Mouse (Mus musculus): ENCODE data around the gene Grid1.

Gene Grid1

GRCm38 (mm10) chr14:34917111-34917510 lies 97.2 kb downstream of the Grid1 start:
- no peak for DNase-seq (ENCODE audit: low spot score)

- no peak for DNase-seq (ENCODE audit: low spot score)
Observed at GRCm38 (mm10) chr14:34919221-34919620, 99.3 kb downstream of the Grid1 start.

DNA sequence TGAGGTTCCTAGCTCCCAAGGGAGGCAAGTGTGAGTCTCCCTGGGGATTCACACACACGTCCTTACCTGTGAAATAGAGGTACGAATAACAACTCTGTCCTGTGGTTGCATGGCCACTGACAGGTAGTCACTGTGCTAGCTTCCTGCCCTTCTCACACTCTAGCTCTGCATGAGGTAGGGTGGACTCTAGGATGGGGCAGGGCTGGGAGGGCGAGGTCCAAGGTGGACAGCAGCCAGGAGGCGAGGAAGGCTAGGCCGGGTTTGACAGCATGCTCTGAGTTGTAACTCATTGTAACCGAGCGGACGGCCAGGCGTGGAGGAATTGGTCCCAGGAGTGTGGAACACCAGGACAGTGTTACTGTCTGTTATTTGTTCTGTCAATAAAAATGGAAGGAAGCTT lies 101.4 kb downstream of the Grid1 start:
- no peak for DNase-seq (ENCODE audit: low spot score)

- DNase-seq (ENCODE audit: low spot score) = no peak
Observed at GRCm38 (mm10) chr14:34925021-34925420, 105.1 kb downstream of the Grid1 start.

GRCm38 (mm10) chr14:34930040-34930719 lies 110.3 kb downstream of the Grid1 start:
- no peak for DNase-seq (ENCODE audit: low spot score)

- peak; percentile 27 for DNase-seq (ENCODE audit: low spot score)
Observed at GRCm38 (mm10) chr14:34933197-34933596, 113.3 kb downstream of the Grid1 start.

- DNase-seq (ENCODE audit: low spot score) = no peak
Observed at GRCm38 (mm10) chr14:34936192-34936770, 116.4 kb downstream of the Grid1 start.

DNA sequence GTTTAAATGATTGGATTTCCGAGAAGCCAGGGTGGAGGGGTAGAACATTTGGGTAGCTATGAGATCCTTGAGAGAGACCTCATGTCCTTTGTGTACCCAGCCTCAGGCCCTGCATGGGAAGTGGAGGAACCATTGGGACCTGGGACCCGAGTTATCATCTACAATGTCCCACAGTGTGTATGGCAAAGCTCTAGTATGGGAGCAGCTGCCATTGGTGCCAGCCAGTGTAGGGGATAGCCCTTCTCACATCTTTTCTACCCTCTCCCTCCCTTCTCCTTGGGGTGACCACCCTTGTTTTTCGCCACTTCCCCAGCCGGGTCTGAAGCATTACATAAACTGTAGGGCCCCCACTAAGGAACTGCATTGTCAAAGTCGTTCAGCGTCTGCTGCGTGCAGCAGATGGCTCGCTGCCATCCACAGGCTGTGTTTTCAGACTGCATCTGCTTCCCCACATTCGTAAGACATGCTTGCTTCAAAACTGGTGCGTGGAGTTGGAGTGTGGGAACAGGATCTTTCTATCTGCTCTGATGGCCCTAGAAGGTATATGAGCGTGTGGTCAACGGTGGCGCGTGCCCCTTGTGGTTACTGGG lies 124.6 kb downstream of the Grid1 start:
- DNase-seq (ENCODE audit: low spot score) = no peak

GRCm38 (mm10) chr14:34945471-34946313 lies 125.8 kb downstream of the Grid1 start:
- no peak for DNase-seq (ENCODE audit: low spot score)

DNA sequence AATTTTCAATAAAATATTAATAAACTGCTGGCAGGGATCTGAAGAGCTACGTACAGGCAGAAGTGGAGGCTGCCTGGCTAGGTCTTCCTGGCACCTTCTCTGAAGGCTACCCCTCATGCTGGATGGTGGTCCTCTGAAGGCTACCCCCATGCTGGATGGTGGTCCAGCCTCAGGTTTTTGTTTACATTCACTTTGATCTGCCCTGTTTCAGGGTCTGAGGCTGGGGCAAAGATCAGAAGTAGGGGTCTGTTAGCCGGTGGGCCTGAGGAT lies 126.3 kb downstream of the Grid1 start:
- no peak for DNase-seq (ENCODE audit: low spot score)

GRCm38 (mm10) chr14:34948249-34948648 lies 128.3 kb downstream of the Grid1 start:
- no peak for DNase-seq (ENCODE audit: low spot score)

DNA sequence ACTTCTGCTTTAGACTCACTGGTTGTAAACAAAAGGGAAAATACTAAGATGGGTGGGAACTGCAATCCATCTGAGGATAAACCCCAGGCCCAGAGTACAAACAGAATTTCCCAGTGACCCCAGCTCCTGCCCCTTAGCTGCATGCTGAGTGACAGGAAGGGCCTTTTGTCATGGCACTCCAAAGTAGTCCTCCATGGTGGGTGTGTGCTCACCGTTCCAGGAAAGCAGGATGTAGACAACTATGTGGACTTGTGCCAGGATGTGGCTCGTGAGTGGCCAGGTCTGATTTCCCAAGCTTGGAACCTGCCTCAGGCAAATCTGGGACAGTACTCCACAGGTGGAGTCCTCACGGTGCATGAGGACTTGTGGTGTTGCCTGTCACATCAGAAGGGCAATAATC lies 132.4 kb downstream of the Grid1 start:
- DNase-seq (ENCODE audit: low spot score) = no peak

DNA sequence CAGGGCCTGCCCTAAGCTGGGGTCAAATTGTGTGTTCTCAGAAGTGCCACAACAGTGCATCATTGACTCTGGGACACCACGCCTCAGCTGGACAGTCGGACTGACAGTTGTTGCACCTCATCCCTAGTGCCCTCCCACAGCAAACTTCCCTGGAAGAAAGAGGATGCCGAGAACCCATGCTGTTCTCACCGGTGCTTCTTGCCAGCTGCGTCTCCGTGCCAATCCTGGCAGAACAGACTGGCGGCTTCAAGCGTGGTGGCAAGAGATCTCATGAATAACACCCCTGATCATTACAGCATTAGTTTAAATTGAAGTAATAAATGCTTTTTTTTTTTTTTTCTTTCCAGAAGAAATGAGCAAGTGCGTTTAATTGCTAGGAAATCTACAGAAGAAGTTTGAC lies 133.7 kb downstream of the Grid1 start:
- no peak for DNase-seq (ENCODE audit: low spot score)

GRCm38 (mm10) chr14:34955689-34956088 lies 135.8 kb downstream of the Grid1 start:
- no peak for DNase-seq (ENCODE audit: low spot score)

- DNase-seq (ENCODE audit: low spot score) = no peak
Observed at GRCm38 (mm10) chr14:34960227-34960626, 140.3 kb downstream of the Grid1 start.

DNA sequence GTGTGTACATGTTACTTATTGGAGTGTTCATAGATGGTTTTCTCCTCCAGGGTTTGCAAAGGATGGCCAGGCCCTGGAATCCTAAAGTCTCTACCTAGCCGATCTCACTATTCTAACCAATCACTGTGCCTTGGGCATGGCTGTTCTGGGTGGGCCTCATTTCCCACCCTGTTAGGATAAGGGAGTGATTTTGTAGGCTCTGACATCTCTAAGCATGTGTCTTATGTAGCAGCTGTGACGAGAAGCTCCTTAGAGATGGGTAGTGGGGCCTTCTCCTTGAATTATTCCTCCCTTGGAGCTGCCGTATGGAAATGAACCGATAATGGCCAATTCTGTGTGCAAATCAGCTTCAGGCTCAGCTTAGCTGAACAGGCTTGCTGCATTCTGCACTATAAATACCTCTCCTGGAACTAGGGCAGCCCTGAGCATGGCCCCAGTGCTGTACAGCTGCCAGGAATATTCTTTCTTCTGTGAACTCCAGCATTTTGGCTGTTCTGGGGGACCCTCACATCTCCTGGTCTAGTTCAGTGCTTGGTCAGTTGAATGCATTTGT lies 143.8 kb downstream of the Grid1 start:
- DNase-seq (ENCODE audit: low spot score) = no peak

DNA sequence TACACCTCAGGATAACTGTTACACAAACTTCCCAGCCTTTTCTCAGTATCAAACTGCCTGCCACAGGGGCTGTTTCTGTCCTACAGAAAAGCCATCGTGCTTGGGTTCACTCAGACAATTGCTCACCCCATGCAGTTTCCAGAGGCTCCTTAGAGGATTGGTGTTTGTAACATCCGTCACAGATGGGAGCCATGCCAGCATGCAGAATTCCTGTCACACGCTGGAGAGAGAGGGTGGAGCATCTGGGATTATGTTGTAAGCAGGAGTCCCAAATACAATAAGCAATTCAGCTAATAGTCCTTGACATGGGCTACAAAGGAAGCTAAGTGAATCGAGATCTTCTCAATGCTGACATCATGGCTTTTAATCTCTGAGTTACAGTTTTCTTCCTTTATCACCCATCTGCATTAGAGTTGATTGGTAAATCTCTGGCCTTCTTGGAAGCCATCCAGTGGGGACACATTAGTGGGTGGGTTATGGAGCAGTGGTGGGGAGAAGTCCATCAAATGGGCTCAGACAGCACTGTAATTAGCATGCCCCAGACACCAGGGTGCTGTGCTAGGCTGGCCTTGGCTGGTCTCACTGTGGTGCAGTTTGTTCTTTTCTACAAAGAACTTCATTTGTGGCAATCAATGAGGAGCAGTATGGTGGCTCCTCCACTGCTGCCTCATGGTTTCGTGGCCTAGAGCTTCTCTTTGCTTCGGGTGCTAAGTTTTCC lies 149.4 kb downstream of the Grid1 start:
- peak; percentile 50 for DNase-seq (ENCODE audit: low spot score)

- DNase-seq (ENCODE audit: low spot score) = no peak
Observed at GRCm38 (mm10) chr14:34972930-34973329, 153.0 kb downstream of the Grid1 start.

- DNase-seq (ENCODE audit: low spot score) = no peak
Observed at GRCm38 (mm10) chr14:34980756-34981155, 160.8 kb downstream of the Grid1 start.

DNA sequence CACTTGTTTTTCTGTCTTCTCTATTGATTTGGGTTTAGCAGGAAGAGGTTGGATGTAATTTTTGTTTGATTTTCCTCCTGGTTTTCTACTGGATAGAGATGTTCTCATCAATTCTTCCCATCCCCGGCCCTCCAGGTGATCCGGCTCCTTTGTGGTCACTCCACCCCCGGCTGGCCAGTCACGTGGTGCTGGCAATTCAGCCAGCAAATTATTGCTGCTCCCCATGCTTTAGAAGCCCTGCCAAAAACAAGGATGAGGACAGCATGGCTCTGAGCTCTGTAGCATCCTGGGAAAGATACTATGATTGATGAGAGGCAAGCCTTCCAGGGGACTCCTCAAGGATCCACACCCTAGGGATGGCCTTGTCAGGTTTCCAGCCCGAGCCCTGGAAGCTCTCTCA lies 169.2 kb downstream of the Grid1 start:
- no peak for DNase-seq (ENCODE audit: low spot score)

DNA sequence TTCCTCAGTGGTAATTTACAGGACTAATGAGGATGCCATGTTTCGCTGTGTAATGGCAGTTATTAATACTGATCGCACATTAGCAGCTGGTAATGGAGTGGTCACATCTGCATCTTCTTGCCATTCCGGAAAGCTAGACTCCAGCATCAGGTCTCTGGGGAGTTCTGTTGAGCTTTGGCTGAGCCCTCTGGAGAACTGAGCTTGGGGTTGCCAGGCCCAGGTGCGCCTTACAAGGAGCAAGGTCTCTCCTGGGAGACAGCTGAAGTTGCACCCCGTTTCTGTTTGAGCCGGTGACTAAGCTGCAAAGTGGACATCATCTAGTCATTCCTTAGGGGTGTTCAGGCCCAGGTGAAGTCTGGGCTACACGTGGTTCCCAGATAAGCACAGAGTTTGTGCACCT lies 186.8 kb downstream of the Grid1 start:
- no peak for DNase-seq (ENCODE audit: low spot score)

- no peak for DNase-seq (ENCODE audit: low spot score)
Observed at GRCm38 (mm10) chr14:35008674-35009073, 188.8 kb downstream of the Grid1 start.
